Mouse (Mus musculus) lung, adult 2 months (tissue): ENCODE data around the gene E130114P18Rik.

Experiments used
- CTCF ChIP-seq: fragments of 200-500 bp; IDR thresholded peaks from 2 replicates; pipeline ENCODE4 v1.5.1; 2011; ENCODE audit warnings: mild to moderate bottlenecking, low read length, control low read depth; ENCODE audit not compliant: insufficient read depth
- POLR2A ChIP-seq: fragments of 200-500 bp; IDR thresholded peaks from 2 replicates; pipeline ENCODE4 v1.6.1; 2011; ENCODE audit warnings: low read depth, mild to moderate bottlenecking, control low read depth, low read length, borderline replicate concordance; ENCODE audit errors: extremely low read depth

DNA sequence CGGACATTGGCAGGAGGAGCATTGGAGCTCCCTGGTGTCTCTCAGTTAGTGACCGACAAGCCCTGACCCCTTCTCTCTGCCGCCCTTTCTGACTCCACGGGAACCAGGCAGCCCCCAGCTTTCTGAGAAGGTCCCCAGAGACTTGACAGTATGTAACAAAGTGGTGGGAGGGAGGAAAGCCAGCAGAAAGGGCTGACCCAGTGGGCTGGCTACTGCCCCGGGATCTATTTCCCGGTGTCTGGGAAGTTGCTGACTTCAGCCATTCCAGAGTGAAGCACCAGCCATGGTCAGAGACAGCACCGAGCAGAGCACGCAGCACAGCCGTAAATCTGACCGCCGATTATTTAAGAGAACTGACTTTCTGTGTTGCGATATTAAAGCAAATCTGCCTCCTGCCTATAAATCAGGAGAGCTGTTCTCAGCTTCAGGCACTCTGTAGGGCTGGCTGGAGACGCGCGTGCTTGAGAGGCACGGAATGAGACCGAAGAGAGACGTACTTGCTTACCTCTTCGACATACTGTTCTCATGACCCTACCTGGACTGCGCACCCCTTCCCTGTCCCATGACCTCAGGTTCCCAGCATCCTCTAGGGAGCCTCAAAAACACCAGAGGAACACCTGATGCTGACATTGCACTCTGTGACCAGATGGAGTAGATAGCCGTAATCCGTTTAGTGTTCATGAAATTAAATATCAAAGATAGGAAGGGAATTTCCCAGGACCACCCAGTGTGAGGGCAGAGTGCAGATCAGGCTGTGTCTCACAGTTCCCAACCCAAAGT is 70.3 kb downstream of the E130114P18Rik start:
- TF ChIP-seq CTCF (no peak), POLR2A (no peak)
